Mouse (Mus musculus) spleen, adult 2 months (tissue): ENCODE data around the gene Clcf1.

Experiments used
- CTCF ChIP-seq: fragments of 200-500 bp; IDR thresholded peaks from 2 replicates; pipeline ENCODE4 v1.5.1; 2011; ENCODE audit warnings: mild to moderate bottlenecking, inconsistent platforms; ENCODE audit not compliant: insufficient read depth, insufficient read length, insufficient replicate concordance; ENCODE audit errors: extremely low read depth
- POLR2A ChIP-seq: fragments of 200-500 bp; IDR thresholded peaks from 2 replicates; pipeline ENCODE4 v1.6.1; 2011; ENCODE audit warnings: low read depth, low read length, inconsistent platforms

- TF ChIP-seq POLR2A (no peak), CTCF (no peak)
Observed at GRCm38 (mm10) chr19:4172925-4173324, 41.1 kb upstream of the Clcf1 start.
